Mouse (Mus musculus): ENCODE measurements at regions not wholly inside any gene's neighbourhood (a gene's known extent, or its start where the extent isn't known, plus 50 kb on each side); places are given as distances from the start of the nearest gene placed in this dataset.

- Histone ChIP-seq H3K9me3 (replicated peaks) (no peaks in the 10 kb centered on the region), H3K36me3 (replicated peaks) (no peaks in the 10 kb centered on the region), H3K4me2 (no peak overlapping the region), H3K9ac (no peak overlapping the region), H3K27me3 (no peaks in the 10 kb centered on the region), H3K4me1 (replicated peaks) (peaks cover 11% of the 10 kb centered on the region), H3K4me3 (replicated peaks) (no peak overlapping the region), H3K27ac (replicated peaks) (no peak overlapping the region)
- WGBS (ENCODE audit: insufficient replicate concordance) = 55% methylated on average over 11 of the region's 11 CpGs
- ATAC-seq (ENCODE audit: insufficient read depth) = no peak
Measured at GRCm38 (mm10) chr10:119069410-119069809, 170.4 kb downstream of the Cand1 start.

GRCm38 (mm10) chr10:119067838-119068237, 172.0 kb downstream of the Cand1 start:
- Histone ChIP-seq H3K4me2 (no peak overlapping the region), H3K4me3 (replicated peaks) (no peak overlapping the region), H3K9me3 (replicated peaks) (no peaks in the 10 kb centered on the region), H3K27me3 (no peaks in the 10 kb centered on the region), H3K9ac (no peak overlapping the region), H3K27ac (replicated peaks) (no peak overlapping the region), H3K4me1 (replicated peaks) (peaks cover 18% of the 10 kb centered on the region), H3K36me3 (replicated peaks) (no peaks in the 10 kb centered on the region)
- WGBS (ENCODE audit: insufficient replicate concordance) = 59% methylated on average over 6 of the region's 6 CpGs
- ATAC-seq (ENCODE audit: insufficient read depth) = no peak

- no peak for ATAC-seq (ENCODE audit: insufficient read depth)
- no peak overlapping the region for H3K4me3 ChIP-seq (replicated peaks)
- H3K4me1 ChIP-seq (replicated peaks) = peaks cover 18% of the 10 kb centered on the region
- 78% methylated on average over 8 of the region's 8 CpGs for WGBS (ENCODE audit: insufficient replicate concordance)
- H3K9me3 ChIP-seq (replicated peaks) = no peaks in the 10 kb centered on the region
- no peak overlapping the region for H3K4me2 ChIP-seq
- H3K36me3 ChIP-seq (replicated peaks) = no peaks in the 10 kb centered on the region
- H3K27ac ChIP-seq (replicated peaks) = no peak overlapping the region
- no peak overlapping the region for H3K9ac ChIP-seq
- H3K27me3 ChIP-seq = no peaks in the 10 kb centered on the region
Measured at GRCm38 (mm10) chr10:119067366-119067765, 172.5 kb downstream of the Cand1 start.

GRCm38 (mm10) chr10:119065974-119066373, 173.9 kb downstream of the Cand1 start:
- Histone ChIP-seq H3K9me3 (replicated peaks) (no peaks in the 10 kb centered on the region), H3K4me2 (peak overlapping the region; percentile 25), H3K9ac (no peak overlapping the region), H3K4me1 (replicated peaks) (peaks cover 20% of the 10 kb centered on the region), H3K36me3 (replicated peaks) (no peaks in the 10 kb centered on the region), H3K27ac (replicated peaks) (no peak overlapping the region), H3K27me3 (no peaks in the 10 kb centered on the region), H3K4me3 (replicated peaks) (no peak overlapping the region)
- WGBS (ENCODE audit: insufficient replicate concordance) = 16% methylated on average over 8 of the region's 8 CpGs
- ATAC-seq (ENCODE audit: insufficient read depth) = no peak

GRCm38 (mm10) chr10:119065133-119065817, 174.6 kb downstream of the Cand1 start:
- H3K27me3 ChIP-seq = no peaks in the 10 kb centered on the region
- no peak overlapping the region for H3K9ac ChIP-seq
- ATAC-seq (ENCODE audit: insufficient read depth) = peak; percentile 83
- peak overlapping the region; percentile 25 for H3K4me2 ChIP-seq
- WGBS (ENCODE audit: insufficient replicate concordance) = 41% methylated on average over 23 of the region's 23 CpGs
- no peaks in the 10 kb centered on the region for H3K9me3 ChIP-seq (replicated peaks)
- no peak overlapping the region for H3K27ac ChIP-seq (replicated peaks)
- H3K4me1 ChIP-seq (replicated peaks) = peaks cover 20% of the 10 kb centered on the region
- no peak overlapping the region for H3K4me3 ChIP-seq (replicated peaks)
- no peaks in the 10 kb centered on the region for H3K36me3 ChIP-seq (replicated peaks)

GRCm38 (mm10) chr10:119064218-119064617, 175.6 kb downstream of the Cand1 start:
- WGBS (ENCODE audit: insufficient replicate concordance) = 68% methylated on average over 12 of the region's 12 CpGs
- no peak overlapping the region for H3K27ac ChIP-seq (replicated peaks)

GRCm38 (mm10) chr10:119063209-119063699, 176.6 kb downstream of the Cand1 start:
- Histone ChIP-seq H3K4me2 (no peak overlapping the region), H3K9ac (no peak overlapping the region), H3K9me3 (replicated peaks) (no peaks in the 10 kb centered on the region), H3K36me3 (replicated peaks) (no peaks in the 10 kb centered on the region), H3K4me1 (replicated peaks) (peaks cover 20% of the 10 kb centered on the region), H3K4me3 (replicated peaks) (no peak overlapping the region), H3K27me3 (no peaks in the 10 kb centered on the region), H3K27ac (replicated peaks) (no peak overlapping the region)
- WGBS (ENCODE audit: insufficient replicate concordance) = 27% methylated on average over 14 of the region's 14 CpGs
- peak; percentile 61 for ATAC-seq (ENCODE audit: insufficient read depth)

More at GRCm38 (mm10) chr10:119064218-119064617, 175.6 kb downstream of the Cand1 start:
- Histone ChIP-seq H3K36me3 (replicated peaks) (no peaks in the 10 kb centered on the region), H3K4me1 (replicated peaks) (peaks cover 20% of the 10 kb centered on the region), H3K4me3 (replicated peaks) (no peak overlapping the region), H3K4me2 (no peak overlapping the region), H3K9me3 (replicated peaks) (no peaks in the 10 kb centered on the region), H3K9ac (no peak overlapping the region), H3K27me3 (no peaks in the 10 kb centered on the region)
- ATAC-seq (ENCODE audit: insufficient read depth) = no peak

GRCm38 (mm10) chr10:119061958-119062599, 177.8 kb downstream of the Cand1 start:
- Histone ChIP-seq H3K4me3 (replicated peaks) (no peak overlapping the region), H3K9me3 (replicated peaks) (no peaks in the 10 kb centered on the region), H3K4me1 (replicated peaks) (peaks cover 20% of the 10 kb centered on the region), H3K27me3 (no peaks in the 10 kb centered on the region), H3K27ac (replicated peaks) (no peak overlapping the region), H3K9ac (no peak overlapping the region), H3K36me3 (replicated peaks) (no peaks in the 10 kb centered on the region), H3K4me2 (no peak overlapping the region)
- ATAC-seq (ENCODE audit: insufficient read depth) = no peak
- 66% methylated on average over 13 of the region's 13 CpGs for WGBS (ENCODE audit: insufficient replicate concordance)

GRCm38 (mm10) chr10:119061349-119061850, 178.5 kb downstream of the Cand1 start:
- H3K36me3 ChIP-seq (replicated peaks) = no peaks in the 10 kb centered on the region
- H3K4me1 ChIP-seq (replicated peaks) = peaks cover 20% of the 10 kb centered on the region
- no peak overlapping the region for H3K4me2 ChIP-seq
- ATAC-seq (ENCODE audit: insufficient read depth) = no peak
- 73% methylated on average over 8 of the region's 8 CpGs for WGBS (ENCODE audit: insufficient replicate concordance)
- H3K4me3 ChIP-seq (replicated peaks) = no peak overlapping the region
- no peaks in the 10 kb centered on the region for H3K27me3 ChIP-seq
- H3K9me3 ChIP-seq (replicated peaks) = no peaks in the 10 kb centered on the region
- no peak overlapping the region for H3K9ac ChIP-seq
- no peak overlapping the region for H3K27ac ChIP-seq (replicated peaks)

- H3K9ac ChIP-seq = no peak overlapping the region
- no peaks in the 10 kb centered on the region for H3K27me3 ChIP-seq
- no peaks in the 10 kb centered on the region for H3K36me3 ChIP-seq (replicated peaks)
- H3K4me2 ChIP-seq = no peak overlapping the region
- no peak for ATAC-seq (ENCODE audit: insufficient read depth)
- H3K27ac ChIP-seq (replicated peaks) = no peak overlapping the region
- WGBS (ENCODE audit: insufficient replicate concordance) = 40% methylated on average over 10 of the region's 10 CpGs
- H3K4me1 ChIP-seq (replicated peaks) = peaks cover 6% of the 10 kb centered on the region
- H3K4me3 ChIP-seq (replicated peaks) = no peak overlapping the region
- no peaks in the 10 kb centered on the region for H3K9me3 ChIP-seq (replicated peaks)
Measured at GRCm38 (mm10) chr10:119058493-119059020, 181.3 kb downstream of the Cand1 start.

- H3K36me3 ChIP-seq (replicated peaks) = no peaks in the 10 kb centered on the region
- H3K9ac ChIP-seq = no peak overlapping the region
- H3K27me3 ChIP-seq = no peaks in the 10 kb centered on the region
- H3K4me1 ChIP-seq (replicated peaks) = no peaks in the 10 kb centered on the region
- no peak overlapping the region for H3K4me2 ChIP-seq
- H3K4me3 ChIP-seq (replicated peaks) = no peak overlapping the region
- 73% methylated on average over 13 of the region's 13 CpGs for WGBS (ENCODE audit: insufficient replicate concordance)
- ATAC-seq (ENCODE audit: insufficient read depth) = no peak
- H3K9me3 ChIP-seq (replicated peaks) = no peaks in the 10 kb centered on the region
- H3K27ac ChIP-seq (replicated peaks) = no peak overlapping the region
Measured at GRCm38 (mm10) chr10:119055199-119055785, 184.6 kb downstream of the Cand1 start.
